Mouse (Mus musculus) kidney, adult 2 months (tissue): ENCODE data around the gene Erbin.

Experiments used
- CTCF ChIP-seq: fragments of 200-500 bp; conservative IDR thresholded peaks from 2 replicates; pipeline ENCODE4 v1.5.1; 2011; ENCODE audit warnings: low read depth, mild to moderate bottlenecking, control low read depth, low read length, moderate library complexity, mixed read lengths; ENCODE audit not compliant: insufficient read depth, insufficient read length
- POLR2A ChIP-seq: fragments of 200-500 bp; IDR thresholded peaks from one replicate; pipeline ENCODE4 v1.6.1; 2011; ENCODE audit warnings: low read depth, low read length, control low read depth

GRCm38 (mm10) chr13:103951393-103951792, 31.1 kb upstream of the Erbin start:
- no peak for TF ChIP-seq CTCF
- TF ChIP-seq POLR2A = no peak
